Mouse (Mus musculus): ENCODE data around the gene Gramd1c. TPM values are rescaled to one million over a fixed set of nuclear protein-coding genes. Genes with fewer than 3 reads are reported as not detected.

Gramd1c gene
- total and polyA plus RNA-seq, 3 experiments, result 1.5 to 3.9 (median 3.5) TPM

- no peak overlapping the region for H3K9ac ChIP-seq (ENCODE audit: insufficient read depth, low read depth)
- dilution Hi-C loops (cut with MboI; ENCODE audit: extremely low pct_ligation_motif_present, extremely low pct_unique_long_range_greater_than_20kb, low sequenced_read_pairs), result no loop called here
- H3K4me2 ChIP-seq (ENCODE audit: insufficient read depth, low read depth, poor library complexity, severe bottlenecking), result no peak overlapping the region
- TF ChIP-seq CHD2 (IDR thresholded peaks at IDR 0.05; ENCODE audit: low read length) (0 out of 2 replicates have a peak, but pooled peaks have one; percentile 35), ZNF384 (IDR thresholded peaks at IDR 0.05; ENCODE audit: low read depth, low read length) (no peak), MAZ (IDR thresholded peaks at IDR 0.05; ENCODE audit: low read depth, low read length) (0 out of 2 replicates have a peak, but pooled peaks have one; percentile 19), IRF4 (IDR thresholded peaks at IDR 0.05; ENCODE audit: low read depth, low read length) (no peak), MXI1 (IDR thresholded peaks at IDR 0.05; ENCODE audit: low read depth, low read length) (no peak; the same call in 1 of the 2 replicates), MYC (IDR thresholded peaks at IDR 0.05; ENCODE audit: low read depth, low read length) (no peak)
- no peaks in the 10 kb centered on the region for H3K79me2 ChIP-seq (replicated peaks; ENCODE audit: control insufficient read depth, extremely low read depth, insufficient read depth, poor library complexity, severe bottlenecking)
- peaks cover 4 to 5% of the 10 kb centered on the region in 2 experiments; a peak in 2 of 4 replicates for H3K4me1 ChIP-seq (ENCODE audit: control insufficient read depth in 1 of 2, insufficient read depth in 2 of 2)
- H3K27ac ChIP-seq (ENCODE audit: insufficient read depth, low read depth), result no peak overlapping the region
- in situ Hi-C loops (cut with MboI; ENCODE audit: low pct_ligation_motif_present, low pct_unique_long_range_greater_than_20kb, low sequenced_read_pairs), result loop anchor here (5.0 kb wide), 1 partner anchor 183 kb away; no protein-coding TSS in a partner anchor
- H3K4me3 ChIP-seq (replicated peaks in 1 of 3; ENCODE audit: low read depth in 2 of 3, low read length in 2 of 3, poor library complexity in 1 of 3), result no peak overlapping the region
- H3K27me3 ChIP-seq (replicated peaks), result no peaks in the 10 kb centered on the region
- no peaks in the 10 kb centered on the region for H3K36me3 ChIP-seq (replicated peaks in 1 of 2; ENCODE audit: control insufficient read depth in 1 of 2, insufficient read depth in 1 of 2, low read length in 1 of 2)
- DNase-seq (ENCODE audit: extremely low read depth), result no peak
- no peaks in the 10 kb centered on the region for H3K9me3 ChIP-seq (replicated peaks; ENCODE audit: low read length)
Measured at GRCm38 (mm10) chr16:44055766-44056165, 7.4 kb downstream of the Gramd1c start.

- Histone ChIP-seq H3K79me2 (replicated peaks; ENCODE audit: control insufficient read depth, extremely low read depth, insufficient read depth, poor library complexity, severe bottlenecking) (no peaks in the 10 kb centered on the region), H3K27me3 (replicated peaks) (no peaks in the 10 kb centered on the region), H3K4me1 (ENCODE audit: control insufficient read depth in 1 of 2, insufficient read depth in 2 of 2) (peaks cover 4 to 5% of the 10 kb centered on the region in 2 experiments; a peak in 2 of 4 replicates), H3K9ac (ENCODE audit: insufficient read depth, low read depth) (no peak overlapping the region), H3K4me3 (replicated peaks in 1 of 3; ENCODE audit: low read depth in 2 of 3, low read length in 2 of 3, poor library complexity in 1 of 3) (no peak overlapping the region), H3K27ac (ENCODE audit: insufficient read depth, low read depth) (no peak overlapping the region), H3K4me2 (ENCODE audit: insufficient read depth, low read depth, poor library complexity, severe bottlenecking) (no peak overlapping the region), H3K9me3 (replicated peaks; ENCODE audit: low read length) (no peaks in the 10 kb centered on the region), H3K36me3 (replicated peaks in 1 of 2; ENCODE audit: control insufficient read depth in 1 of 2, insufficient read depth in 1 of 2, low read length in 1 of 2) (no peaks in the 10 kb centered on the region)
- dilution Hi-C loops (cut with MboI; ENCODE audit: extremely low pct_ligation_motif_present, extremely low pct_unique_long_range_greater_than_20kb, low sequenced_read_pairs) (no loop called here), in situ Hi-C loops (cut with MboI; ENCODE audit: low pct_ligation_motif_present, low pct_unique_long_range_greater_than_20kb, low sequenced_read_pairs) (no loop called here)
- no peak for TF ChIP-seq POLR2AphosphoS2 (IDR thresholded peaks at IDR 0.05; ENCODE audit: low read depth, low read length)
- TF ChIP-seq RCOR1 (conservative IDR thresholded peaks at IDR 0.05; ENCODE audit: low read depth, low read length), result no peak
- no peak for TF ChIP-seq MYC (IDR thresholded peaks at IDR 0.05; ENCODE audit: low read depth, low read length)
- no peak for TF ChIP-seq SMC3 (IDR thresholded peaks at IDR 0.05; ENCODE audit: low read depth, low read length)
- TF ChIP-seq E2F4 (IDR thresholded peaks at IDR 0.05; ENCODE audit: insufficient replicate concordance, low read depth, low read length), result no peak
- TF ChIP-seq UBTF (IDR thresholded peaks at IDR 0.05; ENCODE audit: low read depth, low read length), result no peak
- no peak for TF ChIP-seq TCF12 (IDR thresholded peaks at IDR 0.05; ENCODE audit: low read depth, low read length)
- TF ChIP-seq ZKSCAN1 (IDR thresholded peaks at IDR 0.05; ENCODE audit: borderline replicate concordance, low read depth, low read length), result no peak
- TF ChIP-seq CTCF (conservative IDR thresholded peaks at IDR 0.05 in 1 of 2, IDR thresholded peaks at IDR 0.05 in 1 of 2; ENCODE audit: low read depth in 2 of 2, low read length in 2 of 2), result no peak
- TF ChIP-seq SIN3A (IDR thresholded peaks at IDR 0.05; ENCODE audit: low read length), result no peak
- no peak for TF ChIP-seq USF2 (conservative IDR thresholded peaks at IDR 0.05; ENCODE audit: low read depth, low read length)
- no peak for TF ChIP-seq PAX5 (IDR thresholded peaks at IDR 0.05; ENCODE audit: low read length)
- no peak for TF ChIP-seq ELF1 (IDR thresholded peaks at IDR 0.05; ENCODE audit: low read depth, low read length)
- TF ChIP-seq ZNF384 (IDR thresholded peaks at IDR 0.05; ENCODE audit: low read depth, low read length), result no peak
- TF ChIP-seq ZC3H11A (IDR thresholded peaks at IDR 0.05; ENCODE audit: low read depth, low read length), result no peak
- no peak for TF ChIP-seq POLR2A (IDR thresholded peaks at IDR 0.05; ENCODE audit: low read depth, low read length)
- no peak for TF ChIP-seq HCFC1 (IDR thresholded peaks at IDR 0.05; ENCODE audit: low read depth, low read length)
- DNase-seq (ENCODE audit: extremely low read depth), result no peak
Measured at GRCm38 (mm10) chr16:44053265-44053664, 9.9 kb downstream of the Gramd1c start.

Measured in CH12.LX (cell line).